Mouse (Mus musculus): ENCODE measurements at regions not wholly inside any gene's neighbourhood (a gene's known extent, or its start where the extent isn't known, plus 50 kb on each side); places are given as distances from the start of the nearest gene placed in this dataset.

GRCm38 (mm10) chrX:47622881-47623613 lies 269.7 kb downstream of the Smarca1 start:
- Histone ChIP-seq H3K27ac (ENCODE audit: low read length) (no peak overlapping the region), H3K9me3 (ENCODE audit: low read length) (no peaks in the 10 kb centered on the region), H3K4me3 (ENCODE audit: low read depth, low read length) (no peak overlapping the region), H3K27me3 (replicated peaks; ENCODE audit: insufficient read depth, low read length) (no peaks in the 10 kb centered on the region), H3K36me3 (ENCODE audit: insufficient read depth, low read length) (no peaks in the 10 kb centered on the region), H3K4me2 (replicated peaks; ENCODE audit: low read depth, low read length) (no peak overlapping the region), H3K4me1 (ENCODE audit: insufficient read depth, low read depth, low read length) (no peaks in the 10 kb centered on the region), H3K9ac (replicated peaks; ENCODE audit: low read depth) (no peak overlapping the region)
- ATAC-seq (no peak), DNase-seq (ENCODE audit: low spot score) (no peak)
- TF ChIP-seq CTCF (IDR thresholded peaks at IDR 0.05), result no peak
- TF ChIP-seq EP300 (IDR thresholded peaks at IDR 0.05), result no peak
- WGBS, result 88% methylated on average over 4 of the region's 4 CpGs

GRCm38 (mm10) chrX:47612364-47612763 lies 280.4 kb downstream of the Smarca1 start:
- WGBS, result 42% methylated on average over 1 of the region's 1 CpGs

More at GRCm38 (mm10) chrX:47612364-47612763, 280.4 kb downstream of the Smarca1 start:
- H3K36me3 ChIP-seq (ENCODE audit: insufficient read depth, low read length), result no peaks in the 10 kb centered on the region
- TF ChIP-seq EP300 (IDR thresholded peaks at IDR 0.05), result no peak
- TF ChIP-seq CTCF (IDR thresholded peaks at IDR 0.05), result no peak
- no peaks in the 10 kb centered on the region for H3K4me1 ChIP-seq (ENCODE audit: insufficient read depth, low read depth, low read length)
- no peak for DNase-seq (ENCODE audit: low spot score)
- H3K27ac ChIP-seq (ENCODE audit: low read length), result no peak overlapping the region
- no peak overlapping the region for H3K9ac ChIP-seq (replicated peaks; ENCODE audit: low read depth)
- H3K9me3 ChIP-seq (ENCODE audit: low read length), result no peaks in the 10 kb centered on the region
- H3K4me2 ChIP-seq (replicated peaks; ENCODE audit: low read depth, low read length), result no peak overlapping the region
- no peak overlapping the region for H3K4me3 ChIP-seq (ENCODE audit: low read depth, low read length)
- no peaks in the 10 kb centered on the region for H3K27me3 ChIP-seq (replicated peaks; ENCODE audit: insufficient read depth, low read length)
- ATAC-seq, result no peak

Measured in lung, postnatal 0 days (tissue).